Mouse (Mus musculus) 416B (cell line): ENCODE results near the gene Gm2035.
"Not testable (repeated sequence)": the region's sequence is repeated elsewhere in the genome, so short reads cannot be mapped to it uniquely, and the experiment has no call there.

ENCODE experiments used
- DNase-seq: peaks from one replicate; pipeline ENCODE4 v3.0.0; 2011; ENCODE audit warnings: low read depth

Gene Gm2035

DNA sequence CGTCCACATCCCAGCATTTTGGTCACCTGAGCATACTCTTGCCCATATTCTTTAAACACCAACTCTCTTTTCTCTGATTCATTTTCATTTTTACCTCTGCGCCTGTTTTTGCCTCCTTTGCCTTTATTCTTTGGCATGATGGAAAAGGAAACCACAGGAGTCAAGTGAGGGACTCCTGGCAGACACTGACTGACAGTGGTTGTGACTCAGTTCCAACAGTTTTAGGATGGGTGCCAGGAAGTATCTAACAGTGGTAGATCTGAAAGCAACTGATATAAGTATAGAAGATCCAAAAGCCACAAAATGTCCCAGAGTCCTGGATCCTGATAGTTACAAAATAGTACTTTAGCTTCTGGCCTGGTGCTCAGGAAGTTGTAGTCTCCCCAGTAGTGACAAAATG lies at the start of gene Gm2035:
Gm2035 (minus strand) TSS at position 137 of the 400 bp plus-strand sequence.
- DNase-seq, result not testable (repeated sequence)

DNA sequence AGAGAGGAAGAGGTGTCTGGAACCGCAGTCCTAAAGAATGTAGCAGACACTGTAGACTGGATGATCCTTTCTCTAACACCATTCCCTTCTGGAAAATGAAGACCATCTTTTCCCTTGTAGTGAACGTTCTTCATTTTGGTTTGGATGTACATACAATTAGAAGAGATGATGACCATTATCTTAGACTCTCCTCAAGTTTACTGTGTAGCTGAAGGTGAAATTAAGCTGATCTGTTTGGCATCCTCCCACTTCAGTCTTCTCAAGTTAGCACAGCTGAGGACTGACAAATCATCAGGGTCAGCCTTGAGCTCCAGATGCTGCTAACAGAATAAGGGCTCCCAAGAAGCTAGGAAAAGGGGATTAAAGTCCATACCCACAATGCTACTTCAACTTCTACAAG lies 34.1 kb upstream of the Gm2035 start, which contains the start of gene Gm2042:
Gm2042 (plus strand) TSS at position 301 of the 400 bp plus-strand sequence.
- DNase-seq, result not testable (repeated sequence)

GRCm38 (mm10) chr12:87895070-87895469 lies 24.6 kb downstream of the Gm2035 start, which contains the start of gene Gm2022:
TSS of gene Gm2022 (plus strand) at chr12:87895370.
- not testable (repeated sequence) for DNase-seq

GRCm38 (mm10) chr12:87873772-87874171 lies 45.9 kb downstream of the Gm2035 start, which contains the start of gene Gm2016:
TSS of gene Gm2016 (plus strand) at chr12:87874072.
- not testable (repeated sequence) for DNase-seq
